Mouse (Mus musculus): ENCODE measurements around the gene Atp8a2. TPM values are rescaled to one million over a fixed set of nuclear protein-coding genes. Genes with fewer than 3 reads are reported as not detected.
A peak's percentile ranks its signal among the peaks of the same experiment; 100 is the strongest.
"Not testable (repeated sequence)": the region's sequence is repeated elsewhere in the genome, so short reads cannot be mapped to it uniquely, and the experiment has no call there.

Gene Atp8a2
- polyA plus RNA-seq, 1 experiment from 2014 or later = 4.2 TPM

DNA sequence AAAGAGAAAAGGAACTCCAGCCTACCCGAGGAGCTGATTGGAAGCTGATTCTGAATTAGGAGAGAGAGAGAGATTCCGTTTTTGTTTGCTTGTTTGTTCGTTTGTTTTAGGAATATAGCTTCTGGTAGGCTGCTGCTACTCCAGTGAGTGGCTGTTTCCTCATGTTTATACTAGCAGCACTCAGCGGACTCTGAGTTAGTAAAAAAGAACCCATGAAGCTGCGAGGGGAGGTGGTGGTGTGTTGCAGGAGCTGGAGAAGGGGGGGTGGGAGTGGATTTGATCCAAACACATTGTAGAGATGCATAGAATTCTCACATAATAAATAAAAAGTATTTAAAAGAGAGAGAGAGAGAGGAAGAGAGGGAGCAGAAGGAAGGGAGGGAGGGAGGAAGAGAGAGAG lies 367.4 kb downstream of the Atp8a2 start:
- ATAC-seq (replicated peaks; ENCODE audit: insufficient number of reproducible peaks, low FRiP score, low TSS enrichment, low read depth) = no peak

DNA sequence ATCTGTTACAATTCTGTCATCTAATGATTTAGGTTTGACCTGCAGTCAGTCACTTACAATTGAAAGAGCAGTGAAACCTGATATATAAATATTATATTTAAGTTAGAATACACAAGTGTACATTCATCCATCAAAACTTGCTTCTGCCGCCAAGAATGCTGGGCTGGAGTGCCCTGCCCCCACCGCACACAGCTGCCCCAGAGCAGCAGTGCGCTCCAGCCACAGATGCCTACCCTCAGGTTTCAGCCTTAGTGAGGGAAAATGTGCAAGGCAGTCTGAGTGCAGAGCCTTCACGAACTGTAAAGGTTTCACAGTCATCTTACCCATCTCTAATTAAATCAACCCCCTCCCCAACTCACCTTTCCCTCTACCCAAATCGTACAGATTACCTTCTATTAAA lies 369.6 kb downstream of the Atp8a2 start:
- 0 out of 2 replicates have a peak, but pooled peaks have one; percentile 44 for ATAC-seq (replicated peaks; ENCODE audit: insufficient number of reproducible peaks, low FRiP score, low TSS enrichment, low read depth)
- 39% methylated on average over 5 of the region's 5 CpGs for WGBS

More for the DNA sequence above, 367.4 kb downstream of the Atp8a2 start:
- Histone ChIP-seq H3K36me3 (replicated peaks; ENCODE audit: control insufficient read depth, insufficient read depth, low read depth, low read length) (no peaks in the 10 kb centered on the region), H3K27ac (replicated peaks; ENCODE audit: low read depth, low read length) (no peak overlapping the region), H3K4me3 (ENCODE audit: low read depth, low read length) (no peak overlapping the region), H3K9me3 (replicated peaks; ENCODE audit: control insufficient read depth, low read length) (no peaks in the 10 kb centered on the region), H3K9ac (replicated peaks; ENCODE audit: low read length) (no peak overlapping the region), H3K4me2 (ENCODE audit: low read depth, low read length) (no peak overlapping the region), H3K4me1 (ENCODE audit: control insufficient read depth, insufficient read depth, low read length) (no peaks in the 10 kb centered on the region), H3K27me3 (ENCODE audit: control insufficient read depth, insufficient read depth, low read length) (no peaks in the 10 kb centered on the region)
- DNase-seq (ENCODE audit: low spot score) = no peak
- WGBS = 81% methylated on average over 5 of the region's 5 CpGs

DNA sequence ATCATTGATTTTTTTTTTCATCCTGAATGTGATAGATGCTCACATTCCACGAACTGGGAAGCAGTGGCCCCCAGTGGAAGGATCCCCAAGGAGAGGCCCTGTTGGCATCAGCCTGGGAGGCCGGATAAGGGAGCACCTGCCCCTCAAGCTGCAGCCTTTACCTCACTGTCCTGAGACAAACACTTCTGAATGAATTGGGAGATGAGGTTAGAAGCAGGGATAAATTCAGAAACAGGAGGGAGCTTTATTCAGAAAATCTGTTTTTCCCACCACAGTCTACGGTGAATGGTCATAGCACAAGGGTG lies 376.9 kb downstream of the Atp8a2 start:
- no peaks in the 10 kb centered on the region for H3K4me1 ChIP-seq (ENCODE audit: control insufficient read depth, insufficient read depth, low read length)
- no peak overlapping the region for H3K27ac ChIP-seq (replicated peaks; ENCODE audit: low read depth, low read length)
- H3K36me3 ChIP-seq (replicated peaks; ENCODE audit: control insufficient read depth, insufficient read depth, low read depth, low read length) = no peaks in the 10 kb centered on the region
- DNase-seq (ENCODE audit: low spot score) (no peak), ATAC-seq (replicated peaks; ENCODE audit: insufficient number of reproducible peaks, low FRiP score, low TSS enrichment, low read depth) (no peak)
- H3K4me2 ChIP-seq (ENCODE audit: low read depth, low read length) = no peak overlapping the region
- no peaks in the 10 kb centered on the region for H3K9me3 ChIP-seq (replicated peaks; ENCODE audit: control insufficient read depth, low read length)
- H3K9ac ChIP-seq (replicated peaks; ENCODE audit: low read length) = no peak overlapping the region
- WGBS = 64% methylated on average over 3 of the region's 3 CpGs
- no peaks in the 10 kb centered on the region for H3K27me3 ChIP-seq (ENCODE audit: control insufficient read depth, insufficient read depth, low read length)
- no peak overlapping the region for H3K4me3 ChIP-seq (ENCODE audit: low read depth, low read length)

More for the DNA sequence above, 369.6 kb downstream of the Atp8a2 start:
- H3K9ac ChIP-seq (replicated peaks; ENCODE audit: low read length) = no peak overlapping the region
- no peak overlapping the region for H3K4me3 ChIP-seq (ENCODE audit: low read depth, low read length)
- no peaks in the 10 kb centered on the region for H3K36me3 ChIP-seq (replicated peaks; ENCODE audit: control insufficient read depth, insufficient read depth, low read depth, low read length)
- no peaks in the 10 kb centered on the region for H3K9me3 ChIP-seq (replicated peaks; ENCODE audit: control insufficient read depth, low read length)
- DNase-seq (ENCODE audit: low spot score) = peak; percentile 36
- H3K27me3 ChIP-seq (ENCODE audit: control insufficient read depth, insufficient read depth, low read length) = no peaks in the 10 kb centered on the region
- no peak overlapping the region for H3K27ac ChIP-seq (replicated peaks; ENCODE audit: low read depth, low read length)
- H3K4me1 ChIP-seq (ENCODE audit: control insufficient read depth, insufficient read depth, low read length) = no peaks in the 10 kb centered on the region
- H3K4me2 ChIP-seq (ENCODE audit: low read depth, low read length) = no peak overlapping the region

DNA sequence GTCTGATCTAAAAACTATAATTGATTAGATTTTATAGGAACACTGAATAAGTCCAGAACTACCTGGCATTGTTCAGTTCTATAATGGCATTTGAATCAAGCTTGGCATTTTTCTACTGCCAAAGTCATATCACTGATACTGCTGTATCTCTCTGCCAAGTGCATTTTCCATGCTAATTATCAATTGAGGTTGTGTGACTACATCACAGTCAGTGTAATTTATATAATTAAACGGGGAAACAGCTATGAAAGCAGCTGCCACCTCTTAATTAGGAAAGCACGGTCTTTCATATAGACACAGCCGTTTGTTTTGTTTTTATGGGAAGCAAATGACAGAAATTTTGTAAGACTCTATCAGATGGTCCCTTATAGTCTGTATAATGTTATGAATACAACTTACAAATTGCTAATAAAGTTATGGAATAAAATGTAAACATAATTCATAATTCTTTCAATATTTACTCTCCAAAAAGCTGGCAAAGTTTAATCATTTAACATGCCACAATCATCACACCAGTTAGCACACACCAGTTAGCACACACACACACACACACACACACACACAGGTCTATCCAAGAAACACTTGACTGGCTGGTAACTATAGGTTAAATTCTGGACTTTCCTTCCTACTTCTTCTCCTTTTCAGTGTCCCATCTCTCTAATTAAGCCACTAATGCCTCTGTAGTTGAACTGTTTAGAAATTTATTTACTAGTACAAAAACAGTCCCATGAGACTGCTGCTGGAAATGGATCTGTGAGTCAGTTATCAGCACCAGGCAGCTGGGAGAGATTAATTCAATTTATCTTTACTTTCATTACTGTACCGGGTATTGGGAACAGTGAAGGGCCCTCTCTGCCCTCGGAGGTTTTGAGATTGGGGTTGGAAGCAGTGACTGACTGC lies 377.5 kb downstream of the Atp8a2 start:
- H3K27me3 ChIP-seq (ENCODE audit: control insufficient read depth, insufficient read depth, low read length) = no peaks in the 10 kb centered on the region
- DNase-seq (ENCODE audit: low spot score) (no peak), ATAC-seq (replicated peaks; ENCODE audit: insufficient number of reproducible peaks, low FRiP score, low TSS enrichment, low read depth) (no peak)
- WGBS = 68% methylated on average over 5 of the region's 5 CpGs
- H3K36me3 ChIP-seq (replicated peaks; ENCODE audit: control insufficient read depth, insufficient read depth, low read depth, low read length) = no peaks in the 10 kb centered on the region
- H3K4me3 ChIP-seq (ENCODE audit: low read depth, low read length) = no peak overlapping the region
- H3K4me2 ChIP-seq (ENCODE audit: low read depth, low read length) = no peak overlapping the region
- no peak overlapping the region for H3K27ac ChIP-seq (replicated peaks; ENCODE audit: low read depth, low read length)
- no peak overlapping the region for H3K9ac ChIP-seq (replicated peaks; ENCODE audit: low read length)
- no peaks in the 10 kb centered on the region for H3K9me3 ChIP-seq (replicated peaks; ENCODE audit: control insufficient read depth, low read length)
- H3K4me1 ChIP-seq (ENCODE audit: control insufficient read depth, insufficient read depth, low read length) = no peaks in the 10 kb centered on the region

DNA sequence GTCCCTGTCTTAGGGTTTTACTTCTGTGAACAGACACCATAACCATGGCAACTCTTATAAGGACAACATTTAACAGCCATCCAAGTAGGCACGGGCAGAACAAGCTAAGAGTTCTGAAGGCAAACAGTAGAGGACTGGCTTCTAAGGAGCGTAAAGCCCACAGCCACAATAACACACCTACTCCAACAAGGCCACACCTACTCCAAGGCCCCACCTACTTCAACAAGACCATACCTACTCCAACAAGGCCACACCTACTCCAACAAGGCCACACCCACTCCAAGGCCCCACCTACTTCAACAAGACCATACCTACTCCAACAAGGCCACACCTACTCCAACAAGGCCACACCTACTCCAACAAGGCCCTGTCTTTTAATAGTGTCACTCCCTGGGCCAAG lies 386.7 kb downstream of the Atp8a2 start:
- H3K27ac ChIP-seq (replicated peaks; ENCODE audit: low read depth, low read length); ATAC-seq (replicated peaks; ENCODE audit: insufficient number of reproducible peaks, low FRiP score, low TSS enrichment, low read depth); H3K36me3 ChIP-seq (replicated peaks; ENCODE audit: control insufficient read depth, insufficient read depth, low read depth, low read length); H3K4me2 ChIP-seq (ENCODE audit: low read depth, low read length); H3K9ac ChIP-seq (replicated peaks; ENCODE audit: low read length); H3K27me3 ChIP-seq (ENCODE audit: control insufficient read depth, insufficient read depth, low read length); H3K9me3 ChIP-seq (replicated peaks; ENCODE audit: control insufficient read depth, low read length); H3K4me1 ChIP-seq (ENCODE audit: control insufficient read depth, insufficient read depth, low read length); DNase-seq (ENCODE audit: low spot score); H3K4me3 ChIP-seq (ENCODE audit: low read depth, low read length): not testable (repeated sequence)
- 94% methylated on average over 2 of the region's 2 CpGs for WGBS

DNA sequence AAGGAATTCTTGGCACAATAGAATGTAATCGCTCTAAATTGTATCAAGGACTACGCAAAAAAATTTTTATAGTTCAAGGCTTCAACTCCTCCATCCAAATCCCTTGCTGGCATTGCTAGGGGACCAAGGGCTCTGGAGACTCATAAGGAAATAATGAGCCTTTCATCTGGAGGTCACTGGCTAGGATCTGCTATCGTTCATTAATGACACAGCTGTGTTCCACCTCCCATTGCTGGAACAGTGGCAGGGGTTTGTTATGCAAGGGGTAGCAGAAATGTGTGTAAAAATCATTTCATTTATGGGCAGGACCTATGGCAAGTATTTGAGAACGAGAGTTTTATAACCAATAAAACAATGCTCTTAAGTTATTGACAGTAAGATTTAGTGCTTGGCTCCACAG lies 387.2 kb downstream of the Atp8a2 start:
- Histone ChIP-seq H3K9ac (replicated peaks; ENCODE audit: low read length) (no peak overlapping the region), H3K4me1 (ENCODE audit: control insufficient read depth, insufficient read depth, low read length) (no peaks in the 10 kb centered on the region; the same call in 1 of the 2 replicates), H3K36me3 (replicated peaks; ENCODE audit: control insufficient read depth, insufficient read depth, low read depth, low read length) (no peaks in the 10 kb centered on the region), H3K27ac (replicated peaks; ENCODE audit: low read depth, low read length) (no peak overlapping the region), H3K4me2 (ENCODE audit: low read depth, low read length) (no peak overlapping the region), H3K9me3 (replicated peaks; ENCODE audit: control insufficient read depth, low read length) (no peaks in the 10 kb centered on the region), H3K4me3 (ENCODE audit: low read depth, low read length) (no peak overlapping the region), H3K27me3 (ENCODE audit: control insufficient read depth, insufficient read depth, low read length) (no peaks in the 10 kb centered on the region)
- 67% methylated on average over 4 of the region's 4 CpGs for WGBS
- DNase-seq (ENCODE audit: low spot score) (no peak), ATAC-seq (replicated peaks; ENCODE audit: insufficient number of reproducible peaks, low FRiP score, low TSS enrichment, low read depth) (no peak)

DNA sequence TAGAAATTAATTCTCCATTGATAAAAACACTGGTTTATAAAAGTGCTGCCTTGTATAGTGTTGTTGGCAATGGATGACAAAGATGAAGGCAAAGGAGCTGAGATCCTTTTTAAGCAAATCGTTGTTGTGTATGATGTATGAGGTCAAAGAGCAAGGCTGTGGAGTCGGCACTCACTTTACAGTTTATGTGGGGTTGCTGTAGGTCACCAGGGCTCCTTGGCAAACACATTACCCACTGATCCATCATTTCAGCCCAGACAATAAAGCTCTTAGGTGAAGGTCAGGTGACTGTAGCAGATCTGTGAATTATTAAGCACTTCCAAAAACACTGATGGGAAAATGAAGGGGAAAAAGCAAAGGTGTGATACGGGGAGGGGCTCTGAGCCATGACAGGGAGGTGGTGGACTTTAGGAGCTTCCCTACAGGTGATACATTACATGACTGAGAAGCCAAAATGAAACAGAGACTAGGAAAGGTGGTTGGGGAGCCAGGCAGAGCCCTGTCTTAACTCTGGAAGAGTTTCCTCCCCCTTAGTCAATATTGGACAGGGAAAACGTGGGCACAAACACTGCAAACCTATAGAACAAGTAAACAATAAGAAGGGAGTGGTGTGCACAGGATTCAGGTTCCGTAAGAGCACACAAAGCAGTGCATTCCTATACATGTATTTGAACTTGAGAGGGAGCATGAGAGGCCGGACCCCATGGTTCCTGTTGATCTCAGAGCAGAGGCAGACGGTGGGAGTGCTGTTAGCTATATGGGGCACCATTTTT lies 389.3 kb downstream of the Atp8a2 start:
- WGBS = 71% methylated on average over 7 of the region's 7 CpGs

DNA sequence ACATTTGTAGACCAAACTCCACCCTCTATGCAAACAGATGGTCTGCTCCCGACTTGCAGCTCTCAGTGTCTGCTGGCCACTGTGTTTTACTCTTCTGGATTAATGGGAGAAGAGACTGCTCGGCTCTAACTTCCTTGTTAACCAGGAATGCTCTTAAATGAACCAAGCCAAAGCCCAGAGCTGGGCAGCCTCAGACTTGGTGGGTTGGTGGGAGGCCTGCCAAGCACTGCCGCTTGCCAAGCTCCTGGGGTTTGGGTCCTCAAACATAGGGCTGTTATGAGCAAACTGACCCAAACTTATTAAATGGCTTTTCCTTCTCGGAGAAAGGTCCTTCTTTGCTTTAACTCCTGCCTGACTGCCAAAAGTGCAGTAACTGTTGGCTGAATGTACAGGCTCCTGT lies 390.1 kb downstream of the Atp8a2 start:
- ATAC-seq (replicated peaks; ENCODE audit: insufficient number of reproducible peaks, low FRiP score, low TSS enrichment, low read depth) (no peak), DNase-seq (ENCODE audit: low spot score) (no peak)
- Histone ChIP-seq H3K27ac (replicated peaks; ENCODE audit: low read depth, low read length) (no peak overlapping the region), H3K4me2 (ENCODE audit: low read depth, low read length) (peak overlapping the region; percentile 10; the same call in 1 of the 2 replicates), H3K36me3 (replicated peaks; ENCODE audit: control insufficient read depth, insufficient read depth, low read depth, low read length) (no peaks in the 10 kb centered on the region), H3K4me3 (ENCODE audit: low read depth, low read length) (no peak overlapping the region), H3K27me3 (ENCODE audit: control insufficient read depth, insufficient read depth, low read length) (no peaks in the 10 kb centered on the region), H3K4me1 (ENCODE audit: control insufficient read depth, insufficient read depth, low read length) (no peaks in the 10 kb centered on the region; the same call in 1 of the 2 replicates), H3K9me3 (replicated peaks; ENCODE audit: control insufficient read depth, low read length) (no peaks in the 10 kb centered on the region), H3K9ac (replicated peaks; ENCODE audit: low read length) (no peak overlapping the region)
- 41% methylated on average over 4 of the region's 4 CpGs for WGBS

More for the DNA sequence above, 389.3 kb downstream of the Atp8a2 start:
- Histone ChIP-seq H3K4me2 (ENCODE audit: low read depth, low read length) (no peak overlapping the region), H3K4me3 (ENCODE audit: low read depth, low read length) (no peak overlapping the region), H3K9me3 (replicated peaks; ENCODE audit: control insufficient read depth, low read length) (no peaks in the 10 kb centered on the region), H3K4me1 (ENCODE audit: control insufficient read depth, insufficient read depth, low read length) (no peaks in the 10 kb centered on the region; the same call in 1 of the 2 replicates), H3K36me3 (replicated peaks; ENCODE audit: control insufficient read depth, insufficient read depth, low read depth, low read length) (no peaks in the 10 kb centered on the region), H3K9ac (replicated peaks; ENCODE audit: low read length) (no peak overlapping the region), H3K27ac (replicated peaks; ENCODE audit: low read depth, low read length) (no peak overlapping the region), H3K27me3 (ENCODE audit: control insufficient read depth, insufficient read depth, low read length) (no peaks in the 10 kb centered on the region)
- ATAC-seq (replicated peaks; ENCODE audit: insufficient number of reproducible peaks, low FRiP score, low TSS enrichment, low read depth) (no peak), DNase-seq (ENCODE audit: low spot score) (no peak)
